Mouse (Mus musculus): ENCODE measurements around the gene Ubtf.

Ubtf gene

DNA sequence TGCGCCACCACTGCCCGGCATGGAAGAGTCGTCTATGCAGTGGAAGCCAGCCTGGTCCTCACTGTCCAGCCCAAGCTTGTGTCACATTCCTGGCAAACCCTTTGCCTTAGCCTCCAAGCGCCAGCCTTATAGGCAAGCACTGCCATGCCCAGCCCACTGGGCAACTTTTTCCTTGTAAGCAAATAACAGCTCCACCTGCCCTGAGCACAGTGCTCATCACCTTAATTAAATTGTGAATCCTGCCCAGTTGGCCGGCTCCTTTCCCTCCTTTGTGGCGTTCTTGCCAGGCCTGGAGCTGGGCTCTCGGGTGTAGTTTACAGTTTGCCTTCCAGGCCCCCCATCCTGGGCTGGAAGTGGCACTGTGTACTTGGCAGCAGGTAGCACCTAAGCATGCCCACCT lies 56.3 kb downstream of the Ubtf start:
- DNase-seq (ENCODE audit: low spot score): no peak

DNA sequence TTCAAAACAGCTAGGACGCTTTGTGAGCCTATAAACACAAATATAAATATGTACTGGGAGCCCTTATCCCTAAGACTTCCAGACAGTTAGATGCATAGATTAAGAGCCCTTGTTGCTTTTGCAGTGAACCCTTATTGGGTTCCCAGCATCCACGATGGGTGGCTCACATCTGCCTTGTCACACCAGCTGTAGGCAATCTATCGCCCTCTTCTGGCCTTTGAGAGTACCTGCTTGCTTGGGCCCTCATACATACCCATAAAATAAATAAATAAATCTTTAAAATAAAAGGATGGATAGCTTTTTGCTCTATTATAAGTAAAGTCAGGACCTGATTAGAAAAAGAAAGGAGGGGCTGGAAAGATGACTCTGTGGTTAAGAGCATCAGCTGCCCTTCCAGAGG lies 61.0 kb downstream of the Ubtf start:
- DNase-seq (ENCODE audit: low spot score): no peak

DNA sequence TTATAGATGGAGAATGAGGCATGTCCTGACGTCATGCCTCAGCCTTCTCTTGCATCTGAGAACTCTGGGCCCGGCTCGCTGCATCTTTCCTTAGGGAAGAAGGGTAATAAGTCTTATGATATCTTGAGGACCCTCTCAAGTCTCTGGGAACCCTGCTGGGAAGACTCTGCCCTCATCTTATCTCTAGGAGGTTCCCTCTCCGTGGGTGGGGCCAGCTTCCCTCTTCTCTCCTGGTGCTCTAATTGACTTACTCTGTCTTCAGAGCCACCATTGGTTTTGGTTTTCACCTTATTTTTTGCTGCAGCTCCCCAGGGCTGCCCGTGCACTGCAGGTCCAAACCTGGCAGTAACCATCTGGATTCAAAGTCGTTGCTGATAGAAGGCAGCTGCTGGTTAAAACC lies 61.4 kb downstream of the Ubtf start:
- DNase-seq (ENCODE audit: low spot score): no peak

DNA sequence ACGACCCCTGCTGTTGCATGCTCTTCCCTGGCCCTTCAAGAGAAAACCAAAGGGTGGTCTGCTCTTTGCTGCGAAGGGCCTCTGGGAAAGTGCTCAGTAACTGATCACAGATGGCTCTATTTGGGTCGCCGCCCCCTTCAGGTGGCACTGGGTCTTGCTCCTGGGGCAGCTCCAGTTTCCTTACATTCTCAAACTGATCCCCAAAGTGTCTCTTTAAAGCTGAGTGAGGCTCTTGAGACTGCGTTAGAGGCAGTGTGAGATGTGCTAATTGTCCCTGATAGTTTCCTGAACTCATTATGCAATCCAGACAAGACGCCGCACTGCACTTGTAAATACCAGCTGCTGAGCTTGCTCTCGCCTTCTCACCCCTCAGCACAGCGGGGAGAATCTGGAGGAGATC lies 62.0 kb downstream of the Ubtf start:
- no peak for DNase-seq (ENCODE audit: low spot score)
